Mouse (Mus musculus) CH12.LX (cell line): Measurements from ENCODE around the gene Ints5. TPM values are rescaled to one million over a fixed set of nuclear protein-coding genes. Genes with fewer than 3 reads are reported as not detected.
A peak's percentile ranks its signal among the peaks of the same experiment; 100 is the strongest.

Experiments used
- DNase-seq: peaks from one replicate; pipeline ENCODE4 v3.0.0-alpha.2; 2013; ENCODE audit errors: extremely low read depth
- H3K27ac ChIP-seq: 2 replicates; pipeline ENCODE4 v1.5.1; 2012; ENCODE audit warnings: low read depth, mild to moderate bottlenecking, control low read depth, moderate library complexity; ENCODE audit not compliant: insufficient read depth
- H3K27me3 ChIP-seq: replicated peaks from 2 replicates; pipeline ENCODE3; 2012; ENCODE audit warnings: inconsistent platforms
- H3K36me3 ChIP-seq, 2 experiments: replicated peaks in 1 of 2; 2 replicates each; pipeline versions ENCODE3 to v1.6.1; 2012; ENCODE audit warnings: inconsistent platforms in 1 of 2, low read length in 1 of 2, mild to moderate bottlenecking in 1 of 2, mixed read lengths in 1 of 2, moderate library complexity in 1 of 2; ENCODE audit not compliant: control insufficient read depth in 1 of 2, insufficient read depth in 1 of 2
- H3K4me1 ChIP-seq, 2 experiments: 2 replicates each; pipeline ENCODE4 v1.6.1; 2012; ENCODE audit warnings: inconsistent platforms in 1 of 2, moderate library complexity in 1 of 2; ENCODE audit not compliant: insufficient read depth in 2 of 2, control insufficient read depth in 1 of 2
- H3K4me2 ChIP-seq: 2 replicates; pipeline ENCODE4 v1.6.1; 2012; ENCODE audit warnings: low read depth, mild to moderate bottlenecking, control low read depth; ENCODE audit not compliant: poor library complexity, insufficient read depth, severe bottlenecking
- H3K4me3 ChIP-seq, 3 experiments: fragments of 150-350 bp in 1 of 3; sonication (generic) in 1 of 3; replicated peaks in 1 of 3; 2 replicates each; pipeline versions ENCODE3 to v1.5.1; 2011 to 2012; ENCODE audit warnings: low read depth in 2 of 3, low read length in 2 of 3, mild to moderate bottlenecking in 2 of 3, moderate library complexity in 2 of 3, control low read depth in 1 of 3, improper control_type of control experiment in 1 of 3, inconsistent platforms in 1 of 3, mixed read lengths in 1 of 3; ENCODE audit not compliant: poor library complexity in 1 of 3
- H3K79me2 ChIP-seq: replicated peaks from 2 replicates; pipeline ENCODE4 v1.6.1; 2012; ENCODE audit warnings: mild to moderate bottlenecking, moderate library complexity; ENCODE audit not compliant: control insufficient read depth, poor library complexity, insufficient read depth, severe bottlenecking; ENCODE audit errors: extremely low read depth
- H3K9ac ChIP-seq: 2 replicates; pipeline ENCODE4 v1.6.1; 2012; ENCODE audit warnings: low read depth, mild to moderate bottlenecking, control low read depth, moderate library complexity; ENCODE audit not compliant: insufficient read depth
- H3K9me3 ChIP-seq: replicated peaks from 2 replicates; pipeline ENCODE3; 2012; ENCODE audit warnings: low read length, inconsistent platforms, mixed read lengths
- BHLHE40 ChIP-seq: IDR thresholded peaks from 2 replicates; pipeline ENCODE4 v1.6.1; 2011; ENCODE audit warnings: mild to moderate bottlenecking, low read depth, low read length, improper control_type of control experiment
- CHD1 ChIP-seq: IDR thresholded peaks from 2 replicates; pipeline ENCODE4 v1.6.1; 2012; ENCODE audit warnings: low read depth, low read length, improper control_type of control experiment, inconsistent platforms
- HCFC1 ChIP-seq: IDR thresholded peaks from 2 replicates; pipeline ENCODE4 v1.6.1; 2012; ENCODE audit warnings: low read depth, mild to moderate bottlenecking, inconsistent platforms, low read length, improper control_type of control experiment
- IRF4 ChIP-seq: IDR thresholded peaks from 2 replicates; pipeline ENCODE4 v1.6.1; 2014; ENCODE audit warnings: low read depth, mild to moderate bottlenecking, inconsistent platforms, low read length, improper control_type of control experiment
- JUND ChIP-seq: conservative IDR thresholded peaks from 2 replicates; pipeline ENCODE4 v1.6.1; 2011; ENCODE audit warnings: low read depth, low read length, improper control_type of control experiment
- MAX ChIP-seq: IDR thresholded peaks from 2 replicates; pipeline ENCODE4 v1.6.1; 2011; ENCODE audit warnings: low read length, improper control_type of control experiment
- NRF1 ChIP-seq: IDR thresholded peaks from 2 replicates; pipeline ENCODE4 v1.6.1; 2014; ENCODE audit warnings: low read depth, mild to moderate bottlenecking, inconsistent platforms, low read length, improper control_type of control experiment, moderate library complexity
- TCF12 ChIP-seq: IDR thresholded peaks from 2 replicates; pipeline ENCODE4 v1.6.1; 2014; ENCODE audit warnings: low read depth, mild to moderate bottlenecking, inconsistent platforms, low read length, improper control_type of control experiment
- USF2 ChIP-seq: conservative IDR thresholded peaks from 2 replicates; pipeline ENCODE4 v1.6.1; 2011; ENCODE audit warnings: low read depth, low read length, improper control_type of control experiment
- ZC3H11A ChIP-seq: IDR thresholded peaks from 2 replicates; pipeline ENCODE4 v1.6.1; 2012; ENCODE audit warnings: low read depth, mild to moderate bottlenecking, inconsistent platforms, low read length, improper control_type of control experiment
- ZMIZ1 ChIP-seq: IDR thresholded peaks from 2 replicates; pipeline ENCODE4 v1.6.1; 2012; ENCODE audit warnings: low read depth, mild to moderate bottlenecking, inconsistent platforms, low read length, improper control_type of control experiment
- ZNF384 ChIP-seq: IDR thresholded peaks from 2 replicates; pipeline ENCODE4 v1.6.1; 2012; ENCODE audit warnings: low read depth, low read length, improper control_type of control experiment, inconsistent platforms
- dilution Hi-C: fragments of 300-500 bp; cut with MboI; formaldehyde crosslinking; loops from 2 replicates; pipeline ENCODE4 v1.14.3; 2020; ENCODE audit warnings: low sequenced_read_pairs; ENCODE audit not compliant: extremely low pct_unique_long_range_greater_than_20kb, extremely low pct_ligation_motif_present
- in situ Hi-C: fragments of 300-500 bp; cut with MboI; formaldehyde crosslinking; loops from 3 replicates; pipeline ENCODE4 v1.14.3; 2019; ENCODE audit warnings: low sequenced_read_pairs, low pct_ligation_motif_present, low pct_unique_long_range_greater_than_20kb, mixed read lengths
- polyA plus RNA-seq: library from polyadenylated mRNA; unstranded; fragments of >175 nt; gene quantifications from 2 replicates; pipeline ENCODE4 v1.2.1, GENCODE M21; 2012; ENCODE audit warnings: low read depth; ENCODE audit not compliant: insufficient read length
- total RNA-seq, 2 experiments: library from RNA; depleted of rRNA; stranded (reverse); fragments of 300-350 nt in 1 of 2; fragments of >200 nt in 1 of 2; gene quantifications; 2 replicates each; pipeline ENCODE4 v1.2.3; 2012 to 2014

Ints5 gene
- total and polyA plus RNA-seq, 3 experiments: 17.2 to 38.9 (median 38.0) TPM

- TF ChIP-seq IRF4: no peak
- peak; percentile 35 for TF ChIP-seq MAX
- TF ChIP-seq ZC3H11A: no peak
- TF ChIP-seq JUND: no peak
- peak; percentile 69 for TF ChIP-seq NRF1
- no peak; the same call in none of the 2 replicates for TF ChIP-seq HCFC1
- TF ChIP-seq, all 38 proteins: peak for 6
These were observed 49.6 kb downstream of the Ints5 start (continued) for GRCm38 (mm10) chr19:8942276-8942964.

- no peak for TF ChIP-seq CHD1
- TF ChIP-seq USF2: no peak
- TF ChIP-seq BHLHE40: no peak
- TF ChIP-seq ZNF384: 0 out of 2 replicates have a peak, but pooled peaks have one; percentile 8
- in situ Hi-C loops (no loop called here), dilution Hi-C loops (no loop called here)
- Histone ChIP-seq H3K4me1 (peaks cover 16 to 48% of the 10 kb centered on the region in 2 experiments), H3K27ac (no peak overlapping the region), H3K9ac (peak overlapping the region; percentile 97), H3K36me3 (peaks cover 60 to 76% of the 10 kb centered on the region in 2 experiments), H3K9me3 (no peaks in the 10 kb centered on the region), H3K27me3 (no peaks in the 10 kb centered on the region), H3K4me2 (peak overlapping the region; percentile 91), H3K4me3 (peak overlapping the region; percentile 75 to 95 (median 91)), H3K79me2 (peaks cover 42% of the 10 kb centered on the region)
- no peak for DNase-seq
These were observed 50.2 kb downstream of the Ints5 start for GRCm38 (mm10) chr19:8943047-8943446.

GRCm38 (mm10) chr19:8944062-8944461 lies 51.3 kb downstream of the Ints5 start:
- H3K4me2 ChIP-seq: peak overlapping the region; percentile 91
- TF ChIP-seq ZMIZ1: no peak
- 0 out of 2 replicates have a peak, but pooled peaks have one; percentile 4 for TF ChIP-seq TCF12
- H3K4me1 ChIP-seq: peaks cover 16 to 40% of the 10 kb centered on the region in 2 experiments
- H3K27ac ChIP-seq: no peak overlapping the region
- H3K9me3 ChIP-seq: no peaks in the 10 kb centered on the region
- H3K27me3 ChIP-seq: no peaks in the 10 kb centered on the region
- in situ Hi-C loops: no loop called here
- peak overlapping the region; percentile 97 for H3K9ac ChIP-seq
- no peak for DNase-seq
- dilution Hi-C loops: no loop called here
- peaks cover 61 to 76% of the 10 kb centered on the region in 2 experiments for H3K36me3 ChIP-seq
- peak overlapping the region in 2 of 3 experiments; percentile 17 to 23 for H3K4me3 ChIP-seq
- H3K79me2 ChIP-seq: peaks cover 42% of the 10 kb centered on the region
